Mouse (Mus musculus) lung, adult 2 months (tissue): ENCODE results near the gene Lars2.

Source experiments
- CTCF ChIP-seq: fragments of 200-500 bp; IDR thresholded peaks from 2 replicates; pipeline ENCODE4 v1.5.1; 2011; ENCODE audit warnings: mild to moderate bottlenecking, low read length, control low read depth; ENCODE audit not compliant: insufficient read depth
- POLR2A ChIP-seq: fragments of 200-500 bp; IDR thresholded peaks from 2 replicates; pipeline ENCODE4 v1.6.1; 2011; ENCODE audit warnings: low read depth, mild to moderate bottlenecking, control low read depth, low read length, borderline replicate concordance; ENCODE audit errors: extremely low read depth

GRCm38 (mm10) chr9:123497906-123498305 is 131.2 kb downstream of the Lars2 start:
- TF ChIP-seq POLR2A (no peak), CTCF (no peak)
